Mouse (Mus musculus): Measurements from ENCODE around the gene Zcchc4.
"Not testable (repeated sequence)": the region's sequence is repeated elsewhere in the genome, so short reads cannot be mapped to it uniquely, and the experiment has no call there.

Gene Zcchc4

DNA sequence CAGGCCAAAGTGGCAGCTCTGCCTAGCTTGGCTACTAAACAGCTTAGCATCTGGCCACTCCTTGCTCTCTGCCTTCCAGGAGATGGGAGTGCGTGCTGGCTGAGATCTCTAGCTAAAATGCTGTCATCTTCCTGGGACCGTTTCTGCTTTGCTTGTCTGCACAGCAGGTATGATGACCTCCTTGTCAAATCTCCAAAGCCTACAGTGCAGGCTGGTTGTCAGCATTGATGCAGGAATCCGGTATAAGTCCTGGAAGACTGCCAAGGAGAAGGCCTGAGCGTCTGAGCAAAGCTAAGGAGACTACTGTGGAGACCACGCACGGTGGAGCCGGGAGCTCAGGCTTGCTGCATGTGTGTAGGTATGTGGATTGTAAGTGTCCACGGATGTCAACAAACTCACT is at the start of gene Zcchc4:
TSS of gene Zcchc4 (plus strand) at position 173 of the 400 bp plus-strand sequence.
- no peak for DNase-seq

- DNase-seq = no peak
Observed at GRCm38 (mm10) chr5:52727747-52728146, 47.5 kb upstream of the Zcchc4 start.

- DNase-seq = no peak
Observed at GRCm38 (mm10) chr5:52732811-52733210, 42.4 kb upstream of the Zcchc4 start.

DNA sequence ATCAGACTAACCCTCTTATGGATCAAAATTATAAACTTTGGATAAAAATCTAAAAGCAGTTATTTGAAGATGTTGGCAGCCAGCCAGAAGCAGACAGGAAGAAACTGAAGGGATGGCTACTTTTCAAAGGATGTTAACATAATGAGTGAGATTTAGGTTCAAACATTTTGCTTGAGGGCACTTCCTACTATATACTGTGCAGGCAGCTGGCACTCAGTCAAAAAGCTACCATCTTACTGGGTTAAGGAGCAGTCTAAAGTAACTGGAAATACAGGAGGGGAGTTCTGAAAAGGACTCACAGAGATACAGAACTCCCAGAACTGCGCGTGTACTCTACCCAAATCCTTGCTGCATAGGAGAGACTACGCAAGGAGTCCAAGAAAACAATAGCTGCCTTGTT is 39.2 kb upstream of the Zcchc4 start:
- DNase-seq = no peak

GRCm38 (mm10) chr5:52741391-52742111 is 33.7 kb upstream of the Zcchc4 start, which contains the start of gene Pi4k2b:
Pi4k2b (plus strand) TSS chr5:52741574.
- DNase-seq = peak; percentile 23

DNA sequence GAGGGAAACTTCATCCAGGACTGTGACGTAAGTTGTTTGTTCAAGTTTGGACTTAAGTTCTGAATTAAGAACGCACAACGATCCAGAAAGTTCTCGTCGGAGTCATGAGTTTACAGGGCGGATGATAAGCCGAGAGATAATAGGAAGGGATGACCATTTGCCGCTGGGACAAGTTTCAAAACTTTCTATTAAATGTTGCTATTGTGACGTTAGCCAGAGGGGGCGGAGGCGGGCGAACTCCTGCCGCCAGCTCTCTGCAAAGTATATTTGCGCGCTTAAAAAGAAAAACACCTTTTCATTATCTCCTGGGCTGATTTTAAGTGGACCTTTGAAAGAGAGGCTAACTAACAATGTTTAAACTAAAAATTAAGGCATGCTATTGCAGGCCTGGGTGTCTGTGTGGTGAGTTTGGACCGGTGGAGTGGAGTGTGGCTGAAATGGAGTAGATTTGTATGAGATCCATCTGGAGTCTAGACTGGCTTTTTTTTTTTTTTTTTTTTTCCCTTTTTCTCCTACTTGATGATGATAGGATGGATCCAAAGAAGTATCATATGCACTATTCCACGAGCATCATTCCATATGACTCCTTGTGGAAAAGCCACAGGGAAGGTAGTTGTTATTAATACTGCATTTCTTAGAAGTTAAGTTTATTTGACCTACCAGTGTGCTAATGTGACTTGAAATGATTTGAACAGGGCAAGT is 32.9 kb upstream of the Zcchc4 start:
- no peak for DNase-seq

- no peak for DNase-seq
Observed at GRCm38 (mm10) chr5:52743231-52743630, 32.0 kb upstream of the Zcchc4 start.

GRCm38 (mm10) chr5:52746920-52747319 is 28.3 kb upstream of the Zcchc4 start:
- no peak for DNase-seq

DNA sequence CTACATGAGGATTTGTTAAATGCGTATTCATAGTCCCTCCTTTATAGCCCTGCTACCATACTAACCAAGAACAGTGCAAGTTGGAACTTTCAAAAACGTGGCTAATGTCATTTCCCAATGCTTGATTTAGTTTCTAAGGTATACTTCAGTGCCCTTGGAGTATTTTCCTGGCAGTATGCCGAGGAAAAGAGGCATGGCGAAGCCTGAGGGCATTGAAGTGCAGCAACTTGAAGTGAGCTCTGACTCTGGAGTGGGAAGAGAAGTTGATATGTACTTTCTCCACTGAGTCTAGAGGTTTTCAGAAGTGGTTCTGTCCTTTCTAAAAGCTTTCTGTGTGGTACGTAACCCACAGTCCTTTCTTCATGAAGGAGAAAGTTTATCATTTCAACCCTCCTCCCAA is 26.5 kb upstream of the Zcchc4 start:
- no peak for DNase-seq

DNA sequence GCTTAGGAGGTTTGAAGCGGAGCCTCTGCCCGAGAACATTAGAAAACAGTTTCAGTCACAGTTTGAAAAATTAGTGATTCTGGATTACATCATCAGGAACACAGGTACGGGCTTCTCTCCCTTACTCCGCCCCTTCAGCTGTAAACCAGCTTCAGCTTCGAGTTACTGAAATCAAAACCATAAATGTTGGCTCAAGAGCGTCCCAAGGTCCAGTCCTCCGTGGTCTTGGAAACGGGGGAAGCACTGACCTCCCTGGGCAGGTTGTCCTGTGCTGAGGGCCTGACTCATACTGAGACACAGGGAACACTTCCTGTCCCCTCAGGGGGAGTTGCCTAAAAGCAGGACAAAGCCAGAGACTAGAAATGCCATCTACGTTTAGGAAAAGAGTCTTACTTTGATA is 22.1 kb upstream of the Zcchc4 start:
- DNase-seq = no peak

- DNase-seq = no peak
Observed at GRCm38 (mm10) chr5:52754196-52754595, 21.0 kb upstream of the Zcchc4 start.

DNA sequence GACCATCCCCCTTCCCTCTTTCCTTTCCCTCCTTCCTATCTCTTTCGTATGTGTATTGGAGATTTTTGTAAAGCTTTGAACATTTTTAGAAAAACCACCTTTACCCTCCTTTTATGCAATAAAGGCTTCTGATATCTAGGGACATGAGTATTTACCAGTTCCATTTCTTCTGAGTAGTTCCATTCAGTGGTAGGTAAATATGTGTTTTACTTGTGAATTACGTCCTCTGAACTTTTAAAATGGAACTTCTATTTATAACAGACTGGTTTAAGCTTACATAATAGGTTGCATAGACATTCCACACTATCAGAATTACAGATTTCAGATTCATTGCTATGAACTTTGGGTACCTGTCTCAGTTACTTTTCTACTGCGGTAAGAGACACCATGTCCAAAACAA is 19.9 kb upstream of the Zcchc4 start:
- DNase-seq = no peak

DNA sequence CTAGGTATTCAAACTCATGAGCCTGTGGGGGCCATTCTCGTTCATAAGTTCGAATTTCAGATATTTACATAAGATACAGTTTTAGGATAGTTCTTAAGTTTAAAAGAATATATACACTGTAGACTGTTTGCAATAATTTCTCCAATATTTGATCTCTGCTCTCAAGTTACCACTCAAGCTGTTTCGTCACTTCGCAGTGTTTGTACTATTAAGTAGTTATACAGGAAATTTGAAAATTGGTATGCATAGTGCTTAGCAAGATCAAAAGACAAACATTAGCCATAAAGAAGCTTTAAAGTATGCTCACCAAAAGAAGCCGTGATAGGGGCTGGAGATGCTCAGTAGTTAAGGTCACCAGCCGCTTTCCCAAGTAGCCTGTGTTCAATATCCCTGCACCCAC is 19.2 kb upstream of the Zcchc4 start:
- DNase-seq = no peak

DNA sequence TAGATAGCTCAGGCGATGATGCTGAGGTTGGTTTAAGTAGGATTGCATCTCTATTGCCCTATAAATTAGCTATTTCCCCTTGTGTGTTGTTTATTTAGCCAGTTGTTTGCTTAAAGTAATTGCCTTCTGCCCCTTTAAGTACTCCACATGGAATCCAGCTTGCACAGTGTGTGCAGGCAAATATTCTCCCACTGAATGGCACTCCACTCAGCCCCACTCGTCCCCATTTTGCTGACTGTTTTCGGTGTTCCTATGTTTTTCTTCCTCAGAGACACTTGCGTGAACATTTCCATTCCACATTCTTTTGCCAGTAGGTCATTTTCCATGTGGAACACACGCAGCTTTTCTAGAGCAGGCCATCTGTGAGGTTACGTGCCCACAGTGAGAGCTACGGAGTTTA is 12.6 kb upstream of the Zcchc4 start:
- no peak for DNase-seq

DNA sequence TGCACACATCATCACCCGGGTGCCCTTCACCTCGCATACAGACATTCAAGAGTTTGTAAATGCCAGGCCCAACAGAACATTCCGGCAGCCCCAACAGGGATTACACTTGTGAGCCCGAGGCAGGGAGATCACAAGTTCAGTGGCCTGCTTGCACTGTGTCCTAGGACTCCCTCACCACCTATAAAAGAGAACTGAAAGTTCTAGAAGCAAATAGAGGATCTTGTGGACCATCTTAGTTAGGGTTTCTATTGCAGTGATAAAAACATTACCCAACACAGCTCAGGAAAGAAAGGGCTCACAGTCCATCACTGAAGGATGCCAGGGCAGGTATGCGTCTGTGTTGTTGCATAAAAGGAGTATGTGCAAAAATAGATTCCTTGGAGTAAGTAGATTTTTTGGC is 942 bp upstream of the Zcchc4 start:
- DNase-seq = no peak

- not testable (repeated sequence) for DNase-seq
Observed at GRCm38 (mm10) chr5:52776466-52777354, 1.5 kb downstream of the Zcchc4 start.

DNA sequence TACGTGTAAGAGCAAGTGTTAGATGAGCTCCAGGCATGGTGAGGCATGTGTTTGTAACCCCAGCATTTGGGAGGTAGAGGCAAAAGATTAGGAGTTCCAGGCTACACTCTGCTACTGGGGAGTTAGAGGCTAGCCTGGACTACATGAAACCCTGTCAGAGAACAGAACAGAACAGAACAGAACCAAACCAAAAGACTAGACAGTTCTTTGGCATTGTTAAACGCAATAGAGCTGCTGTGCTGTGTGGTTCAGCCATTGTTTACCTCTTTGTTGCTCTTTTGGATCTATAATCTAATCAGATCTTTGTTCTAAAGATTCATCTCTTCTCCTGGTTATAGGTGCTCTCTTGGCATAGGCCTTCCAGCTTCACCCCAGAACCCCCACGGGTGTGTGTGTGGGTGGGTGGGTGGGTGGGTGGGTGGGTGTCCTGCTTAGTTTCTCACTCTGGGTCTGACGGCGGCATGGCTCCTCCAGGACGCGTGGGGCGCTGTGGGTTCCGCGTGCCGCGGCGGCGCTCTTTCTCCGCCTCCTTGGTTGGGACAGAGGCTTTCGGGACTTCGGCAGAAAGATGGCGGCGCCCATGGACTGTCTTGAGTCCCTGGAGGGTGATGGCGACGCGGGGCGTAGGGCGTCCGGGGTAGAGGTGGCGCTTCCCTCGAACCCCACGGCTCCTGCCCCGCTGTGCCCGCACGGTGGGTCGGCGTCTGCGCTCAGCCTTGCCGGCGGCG is 7.5 kb downstream of the Zcchc4 start:
- DNase-seq = peak; percentile 86

- DNase-seq = no peak
Observed at GRCm38 (mm10) chr5:52783251-52783620, 8.0 kb downstream of the Zcchc4 start.

DNA sequence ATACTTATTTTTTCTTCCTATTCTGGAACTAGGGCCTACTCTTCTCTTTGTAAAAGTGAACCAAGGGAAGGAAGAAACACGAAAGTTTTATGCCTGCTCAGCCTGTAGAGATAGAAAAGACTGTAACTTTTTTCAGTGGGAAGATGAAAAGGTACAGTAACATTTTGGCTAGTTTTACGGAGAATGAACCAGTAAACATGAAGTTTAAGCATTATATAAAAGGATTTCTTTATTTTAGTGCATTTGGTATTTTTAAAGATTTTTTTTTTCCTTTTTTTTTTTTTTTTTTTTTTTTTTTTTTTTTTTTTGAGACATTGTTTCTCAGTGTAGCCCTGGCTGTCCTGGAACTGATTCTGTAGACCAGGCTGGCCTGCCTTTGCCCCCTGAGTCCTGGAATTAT is 8.7 kb downstream of the Zcchc4 start:
- no peak for DNase-seq

DNA sequence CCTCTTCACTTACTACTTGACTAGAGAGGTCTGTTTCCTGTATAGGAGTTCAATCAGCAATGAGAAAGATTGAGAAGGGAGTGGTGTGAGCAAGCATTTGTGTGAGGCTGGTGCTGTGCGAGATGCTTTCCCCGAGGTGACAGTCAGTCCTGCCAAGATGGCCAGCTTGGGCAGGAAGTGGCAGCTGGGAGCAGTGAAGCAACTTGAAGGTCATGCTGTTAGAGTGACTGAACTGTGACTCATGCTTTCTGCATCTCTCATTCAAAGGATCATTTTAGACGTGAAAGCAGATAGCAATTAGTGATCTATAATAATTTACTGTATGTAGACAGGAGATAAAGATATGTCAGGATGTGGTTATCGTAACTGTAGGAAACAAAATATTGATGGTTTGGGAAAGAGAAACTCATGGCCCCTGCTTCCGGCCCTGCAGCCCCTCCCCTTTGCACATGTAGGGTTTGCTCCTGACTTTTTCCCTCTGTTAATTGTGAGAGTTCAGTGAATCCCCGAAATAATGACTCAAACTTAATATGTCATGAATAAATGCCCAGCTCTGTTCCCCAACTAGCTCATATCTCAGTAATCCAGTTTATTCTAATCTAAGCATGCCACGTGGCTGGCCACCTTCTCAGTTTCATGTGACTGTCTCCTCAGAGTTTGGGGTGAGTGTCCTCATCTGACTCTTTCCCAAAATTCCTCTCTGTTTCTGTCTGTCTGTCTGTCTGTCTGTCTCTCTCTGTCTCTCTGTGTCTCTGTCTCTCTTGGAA is 11.5 kb downstream of the Zcchc4 start:
- DNase-seq = no peak

GRCm38 (mm10) chr5:52793230-52793629 is 18.0 kb downstream of the Zcchc4 start:
- DNase-seq = no peak

DNA sequence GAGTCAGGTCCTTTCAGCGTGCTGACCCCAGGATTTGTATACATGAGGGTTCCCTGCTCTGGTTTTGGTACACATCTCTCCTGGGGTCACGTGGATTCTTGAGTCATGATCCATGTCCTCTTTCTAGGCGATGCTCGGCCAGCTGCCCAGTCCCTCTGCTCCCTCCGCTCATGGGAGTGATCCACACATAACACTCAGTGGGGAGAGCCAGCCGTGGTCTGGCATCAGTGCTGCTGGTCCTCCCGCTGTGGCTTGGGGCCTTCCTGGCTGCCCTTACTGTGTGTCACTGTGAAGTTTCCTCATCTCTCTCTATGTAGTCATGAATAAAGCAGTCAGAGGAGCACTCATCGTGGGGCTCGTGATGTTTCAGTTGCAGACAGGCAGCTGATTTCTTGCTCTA is 18.9 kb downstream of the Zcchc4 start:
- DNase-seq = no peak

All from cerebellum, adult 9-11 months (tissue).